Comparison of ENCODE assay signal across 13 mouse cellular contexts in genomic region chr8:107405935-107406334, GRCm38 (mm10).
"Had no signal": no experiment of that assay in that cellular context is flagged by ENCODE, and none has a peak within 500 bp of the region (broad histone marks: within the 10 kb centered on the region; RNA-seq: fewer than 3 reads in every experiment).

No protein-coding gene starts in this region.

- H3K27ac ChIP-seq: kidney, postnatal 0 days; limb, embryonic 15.5 days; midbrain, embryonic 10.5 days; midbrain, embryonic 15.5 days had no signal

- H3K27me3 ChIP-seq: limb, embryonic 15.5 days; midbrain, embryonic 15.5 days had no signal

- H3K9ac ChIP-seq: limb, embryonic 15.5 days; midbrain, embryonic 15.5 days had no signal

- H3K9me3 ChIP-seq: limb, embryonic 15.5 days; midbrain, embryonic 10.5 days; midbrain, embryonic 15.5 days had no signal

- DNase-seq: kidney, adult 9 months; kidney, postnatal 36 days; layer of hippocampus, adult 9-11 months; layer of hippocampus, postnatal 36 days; right cerebral cortex, postnatal 14 days; thymus, adult 18-20 months; thymus, postnatal 14 days had no signal

- ATAC-seq: hindbrain, embryonic 16.5 days; inflammation-experienced regulatory T-cells, adult 6 months; midbrain, embryonic 15.5 days had no signal

- H3K4me3 ChIP-seq: limb, embryonic 15.5 days; midbrain, embryonic 10.5 days; midbrain, embryonic 15.5 days had no signal

- H3K4me2 ChIP-seq: limb, embryonic 15.5 days; midbrain, embryonic 15.5 days had no signal
